Mouse (Mus musculus) retina, postnatal 1 day (tissue): ENCODE results near the gene Grhl1.
A peak's percentile ranks its signal among the peaks of the same experiment; 100 is the strongest.
"Not testable (repeated sequence)": the region's sequence is repeated elsewhere in the genome, so short reads cannot be mapped to it uniquely, and the experiment has no call there.

Source experiments
- DNase-seq: peaks from one replicate; pipeline ENCODE4 v3.0.0-alpha.2; 2012

Grhl1 gene

DNA sequence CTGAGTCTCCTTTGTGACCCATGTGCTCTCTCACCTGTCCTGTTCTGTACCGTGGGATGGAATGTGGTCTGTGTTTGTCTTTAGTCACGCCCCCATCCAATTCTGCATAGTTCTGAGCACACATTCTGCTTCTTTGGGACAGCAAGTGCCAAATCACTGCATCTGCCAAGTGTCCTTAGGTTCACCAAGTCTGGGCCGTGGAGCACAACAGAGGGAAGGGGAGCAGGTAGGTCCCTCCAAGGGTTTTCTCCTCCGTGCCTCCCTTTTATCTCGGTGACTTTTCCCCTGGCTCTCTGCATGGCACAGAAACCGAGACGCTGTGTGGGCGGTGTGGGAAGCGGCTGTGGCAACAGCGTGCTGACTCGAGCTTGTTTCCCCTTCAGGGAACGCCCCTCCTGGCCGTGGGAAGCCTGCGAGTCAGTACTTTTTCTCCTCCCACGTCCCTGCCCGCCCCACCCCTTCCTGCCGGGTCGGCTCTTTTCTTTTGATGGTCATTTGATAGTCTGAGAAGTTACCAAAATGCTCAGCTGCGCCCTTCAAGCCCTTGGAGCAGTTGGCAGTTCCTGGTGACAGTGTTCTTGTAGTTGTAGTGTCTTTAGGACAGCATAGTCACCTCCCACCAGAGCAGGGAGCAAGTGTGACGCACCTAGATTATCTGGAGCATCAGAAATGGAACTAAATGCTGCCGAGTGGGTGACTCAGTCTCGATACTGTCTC is 21.0 kb downstream of the Grhl1 start:
- DNase-seq, result peak; percentile 45

DNA sequence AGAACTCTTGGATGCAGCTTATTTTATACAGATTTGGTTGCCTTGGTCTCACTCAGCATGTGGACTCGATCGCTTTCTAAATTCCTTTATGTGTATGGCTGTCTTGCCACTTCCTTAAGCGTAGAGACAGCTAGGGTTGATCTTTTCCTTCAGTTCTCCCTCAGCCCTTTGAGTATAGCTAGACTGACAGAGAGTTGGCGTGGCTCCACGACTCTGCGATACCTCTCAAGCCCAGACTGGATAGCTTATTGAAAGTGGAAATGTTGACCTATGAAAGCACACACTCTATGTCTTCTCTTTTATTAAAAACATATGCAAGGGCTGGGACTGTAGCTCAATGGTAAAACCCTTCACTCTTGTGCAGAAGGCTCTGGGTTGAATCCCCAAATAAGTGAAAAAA is 25.3 kb downstream of the Grhl1 start:
- no peak for DNase-seq

DNA sequence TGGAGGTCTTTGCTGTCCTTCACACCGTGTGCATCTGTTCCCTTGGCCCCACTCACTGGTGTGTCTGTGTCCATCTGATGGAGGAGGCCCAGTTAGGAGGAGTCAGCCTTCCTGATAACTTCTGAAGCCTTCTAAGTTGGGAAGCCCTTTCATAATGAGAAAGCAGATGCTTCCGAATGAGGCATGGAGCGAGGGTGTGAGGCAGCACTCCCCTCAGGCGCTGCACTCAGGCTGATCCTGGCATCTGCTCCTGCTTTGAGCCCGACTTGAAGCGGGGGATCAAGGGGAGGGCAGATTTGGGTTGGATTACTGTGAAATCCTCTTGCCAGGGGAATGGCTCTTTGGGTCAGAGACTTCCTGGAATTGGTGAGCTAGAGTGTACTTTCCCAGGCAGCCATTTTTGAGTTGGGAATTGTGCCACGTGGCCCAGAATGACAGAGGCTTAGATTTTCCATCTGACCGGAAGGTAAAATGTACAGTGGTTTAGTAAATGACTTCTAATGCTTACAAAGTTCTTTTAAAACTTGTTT is 27.3 kb downstream of the Grhl1 start:
- peak; percentile 45 for DNase-seq

DNA sequence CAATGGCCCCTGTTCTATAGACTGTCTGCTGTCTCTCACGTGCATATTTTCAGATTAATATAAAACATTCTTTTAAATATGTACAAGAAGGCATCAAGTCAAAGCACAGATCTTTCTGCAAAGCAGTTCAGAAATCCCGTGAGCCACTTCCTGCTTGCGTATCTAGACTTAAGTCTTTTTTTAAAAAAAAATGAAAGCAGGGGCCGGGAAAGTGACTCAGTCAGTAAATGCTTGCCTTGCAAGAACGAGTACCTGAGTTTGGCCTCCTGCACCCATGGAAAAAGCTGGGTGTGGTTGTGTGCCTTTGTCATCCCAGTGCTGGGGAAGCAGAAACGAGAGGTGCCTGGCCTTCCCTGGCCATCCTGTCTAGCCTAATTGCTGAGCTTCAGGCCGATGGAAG is 28.0 kb downstream of the Grhl1 start:
- DNase-seq, result no peak

- peak; percentile 86 for DNase-seq
These were observed 28.7 kb downstream of the Grhl1 start for GRCm38 (mm10) chr12:24600806-24601205.

- peak; percentile 81 for DNase-seq
These were observed 31.2 kb downstream of the Grhl1 start for GRCm38 (mm10) chr12:24603266-24603665.

GRCm38 (mm10) chr12:24606166-24606565 is 34.1 kb downstream of the Grhl1 start:
- peak; percentile 84 for DNase-seq

DNA sequence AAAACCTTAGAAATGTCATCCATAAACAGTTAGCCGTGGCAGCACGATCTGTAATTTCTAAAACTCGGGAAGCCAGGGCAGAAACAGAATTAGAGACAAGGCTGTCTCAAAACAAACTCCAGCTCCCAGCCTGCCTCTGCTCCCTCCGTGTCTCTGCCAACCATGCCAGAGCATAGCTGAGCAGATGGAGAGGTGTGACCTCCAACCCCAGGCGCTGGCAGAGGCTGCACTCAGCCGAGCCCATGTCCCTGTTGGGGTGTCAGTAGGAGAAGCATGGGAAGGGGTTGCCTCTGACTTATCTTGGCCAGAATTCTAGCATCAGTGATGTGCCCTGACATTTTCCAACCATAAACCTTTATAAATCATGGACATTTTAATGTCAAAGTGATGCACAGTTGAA is 40.5 kb downstream of the Grhl1 start:
- no peak for DNase-seq

DNA sequence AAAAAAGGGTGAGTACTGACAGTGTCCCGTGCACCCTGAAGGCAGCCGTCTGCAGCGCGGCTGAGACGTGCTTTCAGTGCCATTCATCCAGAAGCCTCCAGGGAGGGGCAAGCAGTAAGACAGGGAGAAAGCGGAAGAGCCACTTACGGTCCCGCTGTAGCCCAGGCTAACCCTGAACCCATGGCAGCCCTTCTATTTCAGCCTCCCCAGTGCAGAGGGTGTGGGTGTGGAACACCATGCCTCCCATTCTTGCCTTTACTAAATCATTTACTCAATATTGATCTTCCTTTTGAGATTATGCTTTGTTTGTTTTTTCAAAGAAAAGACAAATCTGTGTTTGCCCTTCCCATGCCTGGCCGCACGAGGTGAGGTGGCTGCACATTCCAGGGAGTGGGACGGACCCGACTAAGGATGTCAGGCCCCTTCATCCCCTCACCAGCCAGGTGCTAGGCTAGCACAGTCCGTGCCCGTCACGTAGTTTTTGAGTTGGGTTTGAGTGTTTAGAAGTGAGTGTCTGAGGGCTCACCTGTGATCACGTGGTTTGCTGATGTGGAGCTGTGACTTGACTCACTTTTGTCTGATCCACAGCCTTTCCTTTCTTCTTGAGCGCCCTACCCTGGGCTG is 42.5 kb downstream of the Grhl1 start:
- DNase-seq, result no peak

GRCm38 (mm10) chr12:24615140-24615539 is 43.1 kb downstream of the Grhl1 start:
- DNase-seq, result no peak

- no peak for DNase-seq
These were observed 47.4 kb downstream of the Grhl1 start for GRCm38 (mm10) chr12:24619436-24619835.

DNA sequence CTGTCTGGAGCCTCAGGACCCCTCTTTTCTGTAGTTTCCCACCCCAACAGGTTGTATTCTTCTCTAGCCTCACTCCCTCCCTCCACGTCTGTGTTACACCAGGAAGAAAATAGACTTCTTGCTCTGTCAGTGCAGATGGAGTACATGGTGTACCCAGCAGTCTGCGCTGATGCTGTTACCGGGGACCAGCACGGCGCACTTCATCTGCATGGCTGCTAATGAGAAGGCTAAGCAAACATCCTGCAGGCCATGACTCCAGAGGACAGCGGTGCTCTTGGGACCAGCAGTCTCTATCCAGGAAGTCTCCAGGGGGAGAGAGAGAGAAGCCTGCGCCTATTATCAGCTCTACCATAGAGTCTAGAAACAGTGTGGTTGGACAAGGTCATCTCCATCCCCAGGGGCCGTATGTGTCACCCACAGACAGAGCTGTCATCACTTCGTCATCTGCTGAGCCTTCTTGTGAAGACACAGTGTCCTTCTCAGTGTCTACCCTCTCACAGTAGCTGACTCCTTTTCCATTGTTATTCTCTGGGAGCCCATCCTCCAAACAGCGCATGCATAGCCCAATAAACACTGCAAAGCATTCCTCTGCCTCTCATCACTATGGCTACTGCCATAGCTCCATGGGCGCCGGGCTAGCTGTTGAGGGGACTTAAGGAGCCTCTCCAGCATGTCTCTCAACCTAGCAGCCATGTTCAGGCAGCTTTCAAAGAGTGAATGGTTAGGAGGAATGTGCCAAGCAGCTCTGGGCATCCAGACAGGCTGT is 51.6 kb downstream of the Grhl1 start:
- DNase-seq, result no peak

DNA sequence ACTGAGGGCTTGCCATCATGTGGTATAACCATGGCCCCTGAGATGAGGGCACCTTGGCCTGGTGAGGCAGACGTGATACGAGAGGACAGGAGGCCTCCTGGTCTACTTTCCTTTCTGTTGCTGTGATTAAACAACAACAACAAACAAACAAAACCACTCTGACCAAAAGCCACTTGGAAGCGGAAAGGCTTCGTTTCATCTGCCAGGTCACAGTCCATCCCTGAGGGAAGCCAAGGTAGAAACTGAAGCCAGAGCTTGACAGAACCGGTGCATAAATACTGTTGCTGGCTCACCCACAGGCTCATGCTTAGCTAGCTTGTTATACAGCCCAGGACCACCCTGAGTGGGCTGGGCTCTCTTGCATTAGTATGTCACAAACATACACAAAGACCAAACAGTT is 54.3 kb downstream of the Grhl1 start:
- DNase-seq, result no peak

DNA sequence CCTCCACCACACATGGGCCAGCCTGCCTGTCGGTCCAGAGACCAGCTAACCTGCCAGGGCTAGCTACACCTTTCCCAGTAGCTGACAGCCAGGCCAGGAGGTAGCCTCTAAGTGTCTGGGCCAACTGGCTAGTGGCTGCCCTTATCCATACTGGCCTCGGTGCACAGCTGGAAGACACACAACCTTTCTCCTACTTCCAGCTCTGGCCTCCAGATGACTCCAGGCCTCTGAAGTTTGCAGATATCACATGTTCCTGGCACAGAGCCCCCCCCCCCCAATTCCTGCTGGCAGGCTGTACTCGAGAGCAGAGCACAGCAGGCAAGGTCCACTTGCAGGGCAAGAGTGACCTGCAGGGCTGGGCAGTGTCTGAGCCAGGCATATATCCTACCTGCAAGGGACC is 55.1 kb downstream of the Grhl1 start:
- DNase-seq, result no peak

DNA sequence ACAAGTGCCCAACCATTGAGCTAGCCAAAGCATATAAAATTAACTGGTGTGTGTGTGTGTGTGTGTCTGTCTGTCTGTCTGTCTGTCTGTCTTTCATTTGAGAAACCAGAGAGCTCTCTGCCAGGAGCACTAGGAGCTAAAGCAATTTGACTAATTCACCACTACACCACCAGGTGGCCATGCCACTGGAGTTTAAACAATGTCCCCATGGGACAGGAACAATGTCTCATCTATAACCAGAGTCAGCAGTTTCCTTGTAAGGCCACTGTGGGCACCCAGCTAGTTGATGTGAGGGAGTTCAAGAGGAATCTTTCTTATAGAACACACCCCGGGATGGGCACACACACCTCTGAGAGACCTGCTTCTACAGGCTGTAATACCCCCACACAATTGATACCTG is 58.1 kb downstream of the Grhl1 start:
- DNase-seq, result peak; percentile 32

GRCm38 (mm10) chr12:24632404-24632803 is 60.3 kb downstream of the Grhl1 start:
- DNase-seq, result no peak

DNA sequence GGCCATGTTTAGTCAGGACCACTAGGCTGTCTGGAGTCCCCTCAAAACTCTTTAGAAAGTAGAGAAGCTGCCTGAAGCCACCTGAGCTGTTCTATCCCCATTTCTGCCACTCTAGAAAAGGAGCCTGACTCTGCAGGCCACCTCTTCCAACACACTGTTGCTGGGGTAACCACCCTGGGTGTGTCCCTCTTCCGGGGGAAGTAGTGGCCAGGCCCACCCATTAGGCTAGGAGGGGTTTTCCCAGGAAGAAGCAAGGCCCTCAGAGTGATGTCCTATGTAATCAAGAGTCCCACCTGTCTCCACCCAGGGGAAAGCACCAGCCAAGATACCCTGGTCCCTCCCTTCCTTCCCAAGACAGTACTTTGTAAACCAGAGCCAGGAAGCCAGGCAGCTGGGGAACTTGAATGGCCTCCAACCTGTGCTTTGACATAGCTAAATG is 61.7 kb downstream of the Grhl1 start:
- no peak for DNase-seq

DNA sequence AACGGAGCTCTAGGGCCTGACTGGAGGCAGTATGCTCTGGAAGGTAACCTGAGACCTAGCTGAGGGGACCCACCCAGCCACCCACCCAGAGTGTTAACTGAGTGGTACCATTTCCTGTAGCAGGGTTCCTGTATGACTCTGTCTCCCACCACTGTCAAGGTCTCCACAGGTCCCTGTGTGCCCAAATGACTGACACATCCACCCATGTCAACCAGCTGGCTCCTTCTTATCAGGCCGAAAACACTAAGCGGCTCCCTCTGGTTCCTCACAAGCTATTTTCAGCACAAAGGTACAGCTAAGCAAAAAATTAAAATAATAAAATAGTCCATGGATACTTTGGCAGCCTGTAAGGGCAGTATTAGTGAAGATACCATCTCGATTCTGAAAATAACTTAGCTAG is 62.1 kb downstream of the Grhl1 start:
- no peak for DNase-seq

GRCm38 (mm10) chr12:24634648-24635047 is 62.6 kb downstream of the Grhl1 start:
- no peak for DNase-seq

- DNase-seq, result not testable (repeated sequence)
These were observed 66.7 kb downstream of the Grhl1 start for GRCm38 (mm10) chr12:24638787-24639186.

- peak; percentile 74 for DNase-seq
These were observed 70.3 kb downstream of the Grhl1 start for GRCm38 (mm10) chr12:24642370-24642802.

DNA sequence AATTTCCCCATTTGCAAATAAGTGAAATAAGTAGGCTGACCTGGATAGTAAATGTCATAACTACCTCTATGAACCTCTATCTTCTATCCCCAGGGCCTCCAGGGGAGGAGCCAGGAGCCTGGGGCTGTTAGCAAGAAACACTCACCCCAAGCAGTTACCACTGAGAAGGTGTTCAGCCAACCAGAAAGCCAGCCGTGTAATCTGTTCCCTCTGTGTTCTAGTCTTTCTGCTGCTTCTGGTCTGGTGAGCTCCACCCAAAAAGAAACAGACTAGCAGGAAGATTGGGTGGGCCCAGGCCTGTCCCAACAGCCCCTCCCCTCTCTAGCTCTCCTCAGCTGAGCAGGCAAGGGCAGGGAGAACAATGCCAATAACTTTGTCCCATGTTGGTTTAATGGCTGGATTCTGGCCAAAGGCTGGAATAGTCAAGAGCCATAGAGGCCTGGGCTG is 72.1 kb downstream of the Grhl1 start:
- DNase-seq, result peak; percentile 33

DNA sequence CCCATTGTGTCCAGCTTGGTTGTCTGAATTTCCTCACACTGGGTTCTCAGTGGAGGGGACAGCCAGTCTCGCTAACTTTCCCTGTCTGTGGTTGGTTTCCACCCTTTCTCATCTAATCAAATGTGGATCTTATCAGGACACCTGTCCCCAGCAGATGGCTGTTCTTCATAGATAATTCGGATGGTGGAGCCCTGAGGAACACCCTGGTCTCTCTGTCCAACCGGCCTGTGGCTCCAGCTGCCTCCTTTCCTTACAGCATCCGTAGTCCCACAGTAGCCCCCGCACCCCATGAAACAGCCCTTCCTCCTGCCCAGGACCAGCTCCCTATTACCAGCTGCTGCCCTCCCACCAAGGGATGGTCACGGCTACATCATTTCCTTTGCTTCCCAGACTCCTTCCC is 73.8 kb downstream of the Grhl1 start:
- no peak for DNase-seq

GRCm38 (mm10) chr12:24648094-24648493 is 76.0 kb downstream of the Grhl1 start:
- DNase-seq, result no peak
